Mouse (Mus musculus) liver, embryonic 13.5 days (tissue): ENCODE measurements at regions not wholly inside any gene's neighbourhood (a gene's known extent, or its start where the extent isn't known, plus 50 kb on each side); places are given as distances from the start of the nearest gene placed in this dataset.

Source experiments
- ATAC-seq: fragments of 200-750 bp; cut with Nextera tagmentation; 2 replicates; pipeline ENCODE4 v1.8.0; 2017; ENCODE audit warnings: low read depth, mild to moderate bottlenecking, moderate number of reproducible peaks, moderate library complexity
- DNase-seq: peaks from one replicate; pipeline ENCODE4 v3.0.0; 2022
- H3K27ac ChIP-seq: fragments of 300-500 bp; sonication (generic); 2 replicates; pipeline ENCODE4 v1.5.1; 2015; ENCODE audit warnings: moderate library complexity, mild to moderate bottlenecking, inconsistent platforms
- H3K27me3 ChIP-seq: fragments of 300-500 bp; sonication (generic); 2 replicates; pipeline ENCODE4 v1.6.1; 2015; ENCODE audit warnings: mild to moderate bottlenecking, inconsistent platforms
- H3K36me3 ChIP-seq: fragments of 300-500 bp; sonication (generic); 2 replicates; pipeline ENCODE4 v1.6.1; 2015; ENCODE audit warnings: mild to moderate bottlenecking, inconsistent platforms
- H3K4me1 ChIP-seq: fragments of 300-500 bp; sonication (generic); replicated peaks from 2 replicates; pipeline ENCODE4 v1.6.1; 2015; ENCODE audit warnings: inconsistent platforms
- H3K4me2 ChIP-seq: fragments of 300-500 bp; sonication (generic); 2 replicates; pipeline ENCODE4 v1.6.1; 2015; ENCODE audit warnings: inconsistent platforms, mild to moderate bottlenecking, moderate library complexity
- H3K4me3 ChIP-seq: fragments of 300-500 bp; sonication (generic); replicated peaks from 2 replicates; pipeline ENCODE4 v1.5.1; 2015; ENCODE audit warnings: mild to moderate bottlenecking, inconsistent platforms
- H3K9ac ChIP-seq: fragments of 300-500 bp; sonication (generic); 2 replicates; pipeline ENCODE4 v1.6.1; 2015; ENCODE audit warnings: mild to moderate bottlenecking, inconsistent platforms
- H3K9me3 ChIP-seq: fragments of 300-500 bp; sonication (generic); replicated peaks from 2 replicates; pipeline ENCODE4 v1.6.1; 2016; ENCODE audit warnings: inconsistent platforms
- WGBS: fragments of 180-500 bp; shearing (Covaris S2); methylation state at CpG from one replicate; pipeline ENCODE4 v1.1.7; 2015; ENCODE audit not compliant: insufficient replicate concordance; 5-methylcytosine and 5-hydroxymethylcytosine counted together

DNA sequence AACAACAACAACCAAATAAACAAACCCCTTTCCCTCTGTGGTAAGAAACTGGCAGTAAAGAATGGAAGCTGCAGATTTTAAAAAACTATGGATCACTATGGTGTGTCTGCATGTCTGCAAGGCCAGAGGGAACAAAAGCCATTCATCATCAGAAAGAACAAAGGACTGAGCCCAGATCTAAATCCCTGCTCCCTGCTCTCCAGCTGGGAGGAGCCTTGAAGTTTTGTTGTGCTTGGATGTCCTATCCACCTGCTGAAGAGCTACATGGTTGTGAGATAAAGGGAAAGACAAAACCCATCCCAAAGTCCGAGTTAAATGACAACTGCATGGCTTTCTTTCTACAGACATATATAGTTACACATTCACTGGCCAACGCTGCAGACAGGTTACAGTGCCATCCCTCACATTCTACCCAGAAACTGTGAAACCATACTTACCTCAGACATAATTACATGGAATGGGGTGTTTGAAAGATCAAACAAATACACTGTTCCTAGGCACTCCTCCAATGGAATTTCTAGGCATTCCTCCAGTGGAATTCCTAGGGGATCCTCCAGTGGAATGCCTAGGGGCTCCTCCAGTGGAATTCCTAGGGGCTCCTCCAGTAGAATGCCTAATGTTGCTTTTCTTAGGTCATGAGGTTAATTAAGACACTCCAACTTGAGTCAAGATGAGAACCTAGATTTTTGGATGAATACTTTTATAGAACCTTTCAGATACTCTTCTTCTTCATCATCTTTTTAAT lies 2054.2 kb downstream of the A830018L16Rik start:
- no peak overlapping the region for H3K4me3 ChIP-seq
- DNase-seq (no peak), ATAC-seq (no peak)
- H3K9me3 ChIP-seq: no peaks in the 10 kb centered on the region
- H3K9ac ChIP-seq: no peak overlapping the region
- 42% methylated on average over 2 of the region's 2 CpGs for WGBS
- no peak overlapping the region for H3K4me2 ChIP-seq
- no peaks in the 10 kb centered on the region for H3K4me1 ChIP-seq
- H3K36me3 ChIP-seq: no peaks in the 10 kb centered on the region
- no peak overlapping the region for H3K27ac ChIP-seq
- H3K27me3 ChIP-seq: no peaks in the 10 kb centered on the region

DNA sequence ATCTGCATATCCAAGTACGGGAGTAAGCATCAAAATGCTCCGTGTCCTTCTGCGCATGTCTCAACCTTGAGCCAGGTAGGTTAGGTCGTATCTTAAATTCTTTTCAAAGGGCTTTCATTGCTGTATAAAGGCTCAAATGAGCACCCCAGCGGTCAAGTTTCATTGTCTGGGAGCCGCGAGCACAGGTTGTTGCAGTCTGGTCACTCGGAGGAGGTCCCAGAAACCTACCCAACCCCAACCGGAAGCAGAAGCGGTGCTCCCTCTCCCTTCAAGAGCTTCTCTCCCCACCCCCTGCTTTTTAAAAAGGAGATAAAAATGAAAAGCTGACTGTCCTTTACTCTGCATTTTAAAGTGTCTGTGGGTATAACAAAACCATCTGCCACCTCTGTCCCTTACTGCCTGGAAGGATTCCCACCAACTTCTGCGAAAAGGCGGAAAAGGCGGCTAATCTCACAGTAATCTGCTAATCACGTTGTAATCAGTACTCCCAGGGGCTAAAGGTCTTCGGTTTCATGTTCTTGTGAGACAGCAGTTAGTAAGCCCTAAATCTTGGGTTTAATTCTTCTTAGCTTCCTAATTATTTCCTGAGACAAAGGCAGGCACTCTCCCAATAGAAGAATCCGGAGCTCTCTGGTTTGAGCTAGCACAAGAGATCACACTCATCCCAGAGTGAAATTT lies 2081.0 kb downstream of the A830018L16Rik start:
- 16% methylated on average over 16 of the region's 16 CpGs for WGBS

GRCm38 (mm10) chr1:13496386-13496785 lies 2082.5 kb downstream of the A830018L16Rik start:
- ATAC-seq (no peak), DNase-seq (no peak)
- Histone ChIP-seq H3K4me3 (no peak overlapping the region), H3K9me3 (no peaks in the 10 kb centered on the region), H3K27ac (no peak overlapping the region), H3K9ac (no peak overlapping the region), H3K4me2 (no peak overlapping the region), H3K36me3 (no peaks in the 10 kb centered on the region), H3K27me3 (peaks cover 19% of the 10 kb centered on the region), H3K4me1 (no peaks in the 10 kb centered on the region)
- WGBS: 10% methylated on average over 2 of the region's 2 CpGs

More for the DNA sequence above, 2081.0 kb downstream of the A830018L16Rik start:
- H3K4me3 ChIP-seq: no peak overlapping the region; the same call in 1 of the 2 replicates
- H3K4me1 ChIP-seq: no peaks in the 10 kb centered on the region
- H3K9ac ChIP-seq: no peak overlapping the region
- peak overlapping the region; percentile 25 for H3K4me2 ChIP-seq
- peaks cover 19% of the 10 kb centered on the region for H3K27me3 ChIP-seq
- no peak for DNase-seq
- H3K9me3 ChIP-seq: no peaks in the 10 kb centered on the region
- H3K27ac ChIP-seq: no peak overlapping the region
- no peak for ATAC-seq
- no peaks in the 10 kb centered on the region for H3K36me3 ChIP-seq

DNA sequence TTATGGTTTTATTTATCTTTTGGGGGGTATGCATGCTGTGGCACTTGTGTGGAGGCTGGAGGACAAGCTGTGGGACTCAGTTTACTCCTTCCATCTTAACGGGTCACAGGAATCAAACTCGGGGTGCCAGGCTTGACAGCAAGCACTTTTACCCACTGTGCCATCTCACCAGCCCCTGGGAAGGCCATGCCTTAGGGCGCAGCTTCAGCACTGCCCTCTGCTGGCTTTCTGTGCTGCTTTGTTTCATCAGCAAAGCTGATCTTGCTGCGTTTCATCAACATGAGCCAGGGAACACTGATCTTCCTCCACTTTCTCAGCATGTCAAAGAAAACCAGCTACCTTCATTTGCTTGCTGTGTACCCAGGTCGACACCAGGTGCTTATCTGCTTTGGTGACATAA lies 2086.6 kb downstream of the A830018L16Rik start:
- 25% methylated on average over 5 of the region's 5 CpGs for WGBS
- Histone ChIP-seq H3K4me3 (no peak overlapping the region), H3K27ac (no peak overlapping the region), H3K4me1 (no peaks in the 10 kb centered on the region), H3K4me2 (no peak overlapping the region), H3K9me3 (no peaks in the 10 kb centered on the region), H3K9ac (no peak overlapping the region), H3K27me3 (peaks cover 8% of the 10 kb centered on the region), H3K36me3 (no peaks in the 10 kb centered on the region)
- DNase-seq (no peak), ATAC-seq (no peak)

- WGBS: 56% methylated on average over 4 of the region's 4 CpGs
- no peak for DNase-seq
- H3K27me3 ChIP-seq: no peaks in the 10 kb centered on the region
These were observed 2088.0 kb downstream of the A830018L16Rik start for GRCm38 (mm10) chr1:13501938-13502337.

GRCm38 (mm10) chr1:13513761-13514160 lies 2099.9 kb downstream of the A830018L16Rik start:
- DNase-seq (peak; percentile 7), ATAC-seq (no peak)
- Histone ChIP-seq H3K4me1 (no peaks in the 10 kb centered on the region), H3K4me3 (peak overlapping the region; percentile 22; the same call in 1 of the 2 replicates), H3K4me2 (peak overlapping the region; percentile 36), H3K27ac (no peak overlapping the region), H3K9me3 (no peaks in the 10 kb centered on the region; the same call in 1 of the 2 replicates), H3K27me3 (no peaks in the 10 kb centered on the region), H3K9ac (no peak overlapping the region), H3K36me3 (no peaks in the 10 kb centered on the region)
- 34% methylated on average over 11 of the region's 11 CpGs for WGBS

More at GRCm38 (mm10) chr1:13501938-13502337, 2088.0 kb downstream of the A830018L16Rik start:
- no peak overlapping the region for H3K4me3 ChIP-seq
- H3K27ac ChIP-seq: no peak overlapping the region
- no peaks in the 10 kb centered on the region for H3K9me3 ChIP-seq
- H3K9ac ChIP-seq: no peak overlapping the region
- no peaks in the 10 kb centered on the region for H3K36me3 ChIP-seq
- no peak for ATAC-seq
- no peaks in the 10 kb centered on the region for H3K4me1 ChIP-seq
- H3K4me2 ChIP-seq: no peak overlapping the region
